Mouse (Mus musculus): Measurements from ENCODE around the gene Dpf3. TPM values are rescaled to one million over a fixed set of nuclear protein-coding genes. Genes with fewer than 3 reads are reported as not detected.

Gene Dpf3
- total and polyA plus RNA-seq, 2 experiments from 2014 or later, result 14.3 to 31.7 TPM

GRCm38 (mm10) chr12:83211146-83211822, 276.2 kb downstream of the Dpf3 start:
- Histone ChIP-seq H3K27me3 (ENCODE audit: insufficient read depth, low read length) (no peaks in the 10 kb centered on the region), H3K4me2 (ENCODE audit: low read depth, low read length, poor library complexity, severe bottlenecking) (no peak overlapping the region), H3K36me3 (ENCODE audit: insufficient read depth, low read length) (no peaks in the 10 kb centered on the region), H3K4me3 (ENCODE audit: low read depth, low read length) (no peak overlapping the region), H3K27ac (ENCODE audit: low read depth, low read length) (no peak overlapping the region), H3K4me1 (ENCODE audit: insufficient read depth, low read length) (no peaks in the 10 kb centered on the region), H3K9ac (replicated peaks; ENCODE audit: low read length, poor library complexity, severe bottlenecking) (no peak overlapping the region), H3K9me3 (ENCODE audit: low read length) (no peaks in the 10 kb centered on the region)
- DNase-seq (ENCODE audit: low spot score) (no peak), ATAC-seq (ENCODE audit: low FRiP score) (no peak)
- TF ChIP-seq CTCF (IDR thresholded peaks at IDR 0.05), result no peak
- WGBS, result 74% methylated on average over 7 of the region's 7 CpGs

- no peak overlapping the region for H3K4me2 ChIP-seq (ENCODE audit: low read depth, low read length, poor library complexity, severe bottlenecking)
- H3K4me1 ChIP-seq (ENCODE audit: insufficient read depth, low read length), result no peaks in the 10 kb centered on the region
- H3K27ac ChIP-seq (ENCODE audit: low read depth, low read length), result no peak overlapping the region
- DNase-seq (ENCODE audit: low spot score) (peak; percentile 33), ATAC-seq (ENCODE audit: low FRiP score) (no peak)
- WGBS, result 63% methylated on average over 3 of the region's 3 CpGs
- no peak for TF ChIP-seq CTCF (IDR thresholded peaks at IDR 0.05)
- no peak overlapping the region for H3K9ac ChIP-seq (replicated peaks; ENCODE audit: low read length, poor library complexity, severe bottlenecking)
- no peak overlapping the region for H3K4me3 ChIP-seq (ENCODE audit: low read depth, low read length)
- no peaks in the 10 kb centered on the region for H3K36me3 ChIP-seq (ENCODE audit: insufficient read depth, low read length)
- H3K27me3 ChIP-seq (ENCODE audit: insufficient read depth, low read length), result no peaks in the 10 kb centered on the region
- H3K9me3 ChIP-seq (ENCODE audit: low read length), result no peaks in the 10 kb centered on the region
Observed at GRCm38 (mm10) chr12:83210735-83211134, 276.8 kb downstream of the Dpf3 start.

GRCm38 (mm10) chr12:83210294-83210693, 277.2 kb downstream of the Dpf3 start:
- DNase-seq (ENCODE audit: low spot score), result no peak
- Histone ChIP-seq H3K27ac (ENCODE audit: low read depth, low read length) (no peak overlapping the region), H3K36me3 (ENCODE audit: insufficient read depth, low read length) (no peaks in the 10 kb centered on the region), H3K4me3 (ENCODE audit: low read depth, low read length) (no peak overlapping the region), H3K9ac (replicated peaks; ENCODE audit: low read length, poor library complexity, severe bottlenecking) (no peak overlapping the region), H3K4me2 (ENCODE audit: low read depth, low read length, poor library complexity, severe bottlenecking) (no peak overlapping the region), H3K9me3 (ENCODE audit: low read length) (no peaks in the 10 kb centered on the region), H3K27me3 (ENCODE audit: insufficient read depth, low read length) (no peaks in the 10 kb centered on the region), H3K4me1 (ENCODE audit: insufficient read depth, low read length) (no peaks in the 10 kb centered on the region)
- 69% methylated on average over 5 of the region's 5 CpGs for WGBS
- no peak for ATAC-seq (ENCODE audit: low FRiP score)
- no peak for TF ChIP-seq CTCF (IDR thresholded peaks at IDR 0.05)

- H3K9ac ChIP-seq (replicated peaks; ENCODE audit: low read length, poor library complexity, severe bottlenecking), result no peak overlapping the region
- peak; percentile 27 for DNase-seq (ENCODE audit: low spot score)
- H3K27me3 ChIP-seq (ENCODE audit: insufficient read depth, low read length), result no peaks in the 10 kb centered on the region
- H3K4me2 ChIP-seq (ENCODE audit: low read depth, low read length, poor library complexity, severe bottlenecking), result no peak overlapping the region
- no peak for ATAC-seq (ENCODE audit: low FRiP score)
- no peak overlapping the region for H3K27ac ChIP-seq (ENCODE audit: low read depth, low read length)
- no peak for TF ChIP-seq CTCF (IDR thresholded peaks at IDR 0.05)
- H3K9me3 ChIP-seq (ENCODE audit: low read length), result no peaks in the 10 kb centered on the region
- H3K4me3 ChIP-seq (ENCODE audit: low read depth, low read length), result no peak overlapping the region
- no peaks in the 10 kb centered on the region for H3K36me3 ChIP-seq (ENCODE audit: insufficient read depth, low read length)
- H3K4me1 ChIP-seq (ENCODE audit: insufficient read depth, low read length), result no peaks in the 10 kb centered on the region
- 39% methylated on average over 6 of the region's 6 CpGs for WGBS
Observed at GRCm38 (mm10) chr12:83209461-83209860, 278.1 kb downstream of the Dpf3 start.

GRCm38 (mm10) chr12:83208841-83209240, 278.7 kb downstream of the Dpf3 start:
- WGBS, result 59% methylated on average over 6 of the region's 6 CpGs
- no peak for TF ChIP-seq CTCF (IDR thresholded peaks at IDR 0.05)
- no peak for ATAC-seq (ENCODE audit: low FRiP score)
- no peak overlapping the region for H3K4me2 ChIP-seq (ENCODE audit: low read depth, low read length, poor library complexity, severe bottlenecking)
- H3K9ac ChIP-seq (replicated peaks; ENCODE audit: low read length, poor library complexity, severe bottlenecking), result no peak overlapping the region
- no peak overlapping the region for H3K4me3 ChIP-seq (ENCODE audit: low read depth, low read length)
- H3K36me3 ChIP-seq (ENCODE audit: insufficient read depth, low read length), result no peaks in the 10 kb centered on the region
- no peaks in the 10 kb centered on the region for H3K27me3 ChIP-seq (ENCODE audit: insufficient read depth, low read length)
- H3K27ac ChIP-seq (ENCODE audit: low read depth, low read length), result no peak overlapping the region
- DNase-seq (ENCODE audit: low spot score), result no peak
- no peaks in the 10 kb centered on the region for H3K4me1 ChIP-seq (ENCODE audit: insufficient read depth, low read length)
- no peaks in the 10 kb centered on the region for H3K9me3 ChIP-seq (ENCODE audit: low read length)

- no peak overlapping the region for H3K4me2 ChIP-seq (ENCODE audit: low read depth, low read length, poor library complexity, severe bottlenecking)
- H3K27me3 ChIP-seq (ENCODE audit: insufficient read depth, low read length), result no peaks in the 10 kb centered on the region
- ATAC-seq (ENCODE audit: low FRiP score) (no peak), DNase-seq (ENCODE audit: low spot score) (peak; percentile 62)
- H3K36me3 ChIP-seq (ENCODE audit: insufficient read depth, low read length), result no peaks in the 10 kb centered on the region
- H3K27ac ChIP-seq (ENCODE audit: low read depth, low read length), result peak overlapping the region; percentile 18; the same call in 1 of the 2 replicates
- H3K9me3 ChIP-seq (ENCODE audit: low read length), result no peaks in the 10 kb centered on the region
- TF ChIP-seq CTCF (IDR thresholded peaks at IDR 0.05), result no peak
- no peaks in the 10 kb centered on the region for H3K4me1 ChIP-seq (ENCODE audit: insufficient read depth, low read length)
- 45% methylated on average over 8 of the region's 8 CpGs for WGBS
- H3K4me3 ChIP-seq (ENCODE audit: low read depth, low read length), result no peak overlapping the region
- no peak overlapping the region for H3K9ac ChIP-seq (replicated peaks; ENCODE audit: low read length, poor library complexity, severe bottlenecking)
Observed at GRCm38 (mm10) chr12:83208011-83208410, 279.5 kb downstream of the Dpf3 start.

Measured in midbrain, postnatal 0 days (tissue).